Mouse (Mus musculus) lung, embryonic 14.5 days (tissue): ENCODE results near the gene Hyal2. TPM values are rescaled to one million over a fixed set of nuclear protein-coding genes. Genes with fewer than 3 reads are reported as not detected.
A peak's percentile ranks its signal among the peaks of the same experiment; 100 is the strongest.

ENCODE experiments used
- ATAC-seq: fragments of 200-750 bp; cut with Nextera tagmentation; 2 replicates; pipeline ENCODE4 v1.8.0; 2017; ENCODE audit warnings: mild to moderate bottlenecking, moderate TSS enrichment, moderate library complexity; ENCODE audit not compliant: insufficient read depth
- DNase-seq: peaks from one replicate; pipeline ENCODE4 v3.0.0-alpha.2; 2015
- H3K27ac ChIP-seq: fragments of 300-500 bp; sonication (generic); 2 replicates; pipeline ENCODE4 v1.5.1; 2014; ENCODE audit warnings: low read depth, mild to moderate bottlenecking, moderate library complexity
- H3K27me3 ChIP-seq: fragments of 300-500 bp; sonication (generic); 2 replicates; pipeline ENCODE4 v1.6.1; 2014; ENCODE audit warnings: low read length, control low read depth; ENCODE audit not compliant: insufficient read depth
- H3K36me3 ChIP-seq: fragments of 300-500 bp; sonication (generic); 2 replicates; pipeline ENCODE4 v1.6.1; 2014; ENCODE audit warnings: control low read depth; ENCODE audit not compliant: insufficient read depth
- H3K4me1 ChIP-seq: fragments of 300-500 bp; sonication (generic); 2 replicates; pipeline ENCODE4 v1.6.1; 2014; ENCODE audit warnings: antibody characterized with exemption, control low read depth; ENCODE audit not compliant: insufficient read depth
- H3K4me2 ChIP-seq: fragments of 300-500 bp; sonication (generic); 2 replicates; pipeline ENCODE4 v1.6.1; 2014; ENCODE audit warnings: mild to moderate bottlenecking
- H3K4me3 ChIP-seq: fragments of 300-500 bp; sonication (generic); 2 replicates; pipeline ENCODE4 v1.5.1; 2014; ENCODE audit warnings: low read depth, low read length
- H3K9ac ChIP-seq: fragments of 300-500 bp; sonication (generic); 2 replicates; pipeline ENCODE4 v1.6.1; 2014
- H3K9me3 ChIP-seq: fragments of 300-500 bp; sonication (generic); 2 replicates; pipeline ENCODE4 v1.6.1; 2016; ENCODE audit warnings: low read depth, low read length, control low read depth
- CTCF ChIP-seq: IDR thresholded peaks from 2 replicates; pipeline ENCODE4 v1.5.1; 2016; ENCODE audit warnings: antibody characterized with exemption, low read depth
- WGBS: fragments of 180-500 bp; shearing (Covaris S2); extraction: QIAGEN DNeasy Blood & Tissue Kit; methylation state at CpG from one replicate; pipeline ENCODE4 v1.1.7; 2014; 5-methylcytosine and 5-hydroxymethylcytosine counted together
- polyA plus RNA-seq: library from polyadenylated mRNA; unstranded; fragments of >200 nt; fragmentation: Nextera tagmentation; extraction: Ambion mirVana; gene quantifications from 2 replicates; pipeline ENCODE4 v1.2.1, GENCODE M21; 2014

Hyal2 gene
- polyA plus RNA-seq, 1 experiment from 2014 or later: 129 TPM

DNA sequence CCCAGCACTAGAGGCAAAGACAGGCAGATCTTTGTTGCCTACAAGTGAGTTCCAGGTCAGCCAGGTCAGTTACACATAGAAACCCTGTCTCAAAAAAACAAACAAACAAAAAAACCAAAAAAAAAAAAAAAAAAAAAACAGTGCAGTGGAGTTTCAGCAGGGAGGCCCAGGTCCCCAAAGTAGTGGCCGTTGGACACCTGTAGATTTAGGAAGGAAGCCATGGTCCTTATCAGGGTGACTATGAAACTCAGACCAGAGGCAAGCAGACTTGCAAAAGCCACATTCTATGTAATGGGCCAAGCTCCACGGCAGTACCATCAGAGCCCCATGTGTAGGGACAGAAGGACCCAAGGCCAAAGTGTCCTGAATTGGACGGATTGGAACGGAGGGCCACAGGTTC lies 13.8 kb downstream of the Hyal2 start:
- Histone ChIP-seq H3K27me3 (no peaks in the 10 kb centered on the region), H3K36me3 (peaks cover 18% of the 10 kb centered on the region; the same call in 1 of the 2 replicates), H3K4me3 (peak overlapping the region; percentile 51), H3K4me1 (peaks cover 4% of the 10 kb centered on the region), H3K27ac (peak overlapping the region; percentile 93), H3K9me3 (no peaks in the 10 kb centered on the region), H3K4me2 (peak overlapping the region; percentile 73), H3K9ac (peak overlapping the region; percentile 66)
- 60% methylated on average over 4 of the region's 4 CpGs for WGBS
- TF ChIP-seq CTCF: no peak
- DNase-seq: no peak
- no peak for ATAC-seq

DNA sequence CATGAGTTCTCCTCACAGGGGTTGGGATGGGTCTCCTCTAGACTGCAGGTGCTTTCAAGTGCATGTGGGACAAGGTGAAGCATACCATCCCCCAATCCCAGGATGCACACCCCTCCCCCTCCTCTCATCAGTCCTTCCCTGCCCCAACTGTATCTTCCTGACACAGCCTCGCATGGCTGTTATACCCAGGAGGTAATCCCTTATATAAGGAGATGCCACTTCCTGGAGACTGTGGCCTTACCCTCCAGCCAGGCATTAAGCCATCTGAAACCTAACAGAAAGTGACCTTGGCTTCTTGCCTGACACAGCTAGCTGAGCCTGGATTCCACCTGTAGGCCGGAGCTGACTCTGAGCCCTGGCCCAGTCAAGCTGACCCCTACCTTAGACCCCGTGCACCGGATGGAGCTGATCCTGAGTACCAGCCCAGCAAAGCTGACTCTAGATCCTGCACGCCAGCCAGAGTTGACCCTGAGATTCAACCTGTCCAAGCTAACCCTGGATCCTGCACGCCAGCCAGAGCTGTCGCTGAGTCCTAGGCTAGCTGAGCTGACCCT lies 14.8 kb downstream of the Hyal2 start:
- H3K27ac ChIP-seq: no peak overlapping the region
- no peak overlapping the region; the same call in 1 of the 2 replicates for H3K9ac ChIP-seq
- TF ChIP-seq CTCF: no peak
- no peaks in the 10 kb centered on the region for H3K27me3 ChIP-seq
- H3K4me1 ChIP-seq: no peaks in the 10 kb centered on the region
- WGBS: 87% methylated on average over 7 of the region's 7 CpGs
- no peak for DNase-seq
- ATAC-seq: no peak
- H3K36me3 ChIP-seq: peaks cover 18% of the 10 kb centered on the region; the same call in 1 of the 2 replicates
- 0 out of 2 replicates have a peak overlapping the region, but pooled peaks have one; percentile 73 for H3K4me2 ChIP-seq
- H3K4me3 ChIP-seq: no peak overlapping the region
- no peaks in the 10 kb centered on the region for H3K9me3 ChIP-seq

DNA sequence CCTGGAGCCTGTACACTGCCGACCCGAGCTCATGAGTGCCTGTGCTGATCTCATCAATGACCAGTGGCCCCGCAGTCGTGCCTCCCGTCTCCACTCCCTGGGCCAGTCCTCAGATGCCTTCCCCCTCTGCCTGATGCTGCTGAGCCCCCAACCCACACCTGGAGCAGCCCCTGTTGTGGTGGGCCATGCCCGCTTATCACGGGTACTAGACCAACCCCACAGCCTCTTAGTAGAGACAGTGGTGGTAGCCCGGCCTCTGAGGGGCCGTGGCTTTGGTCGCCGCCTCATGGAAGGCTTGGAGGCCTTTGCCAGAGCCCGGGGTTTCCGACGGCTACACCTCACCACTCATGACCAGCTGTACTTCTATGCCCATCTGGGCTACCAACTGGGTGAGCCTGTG lies 15.4 kb downstream of the Hyal2 start:
- ATAC-seq: no peak
- no peak for TF ChIP-seq CTCF

DNA sequence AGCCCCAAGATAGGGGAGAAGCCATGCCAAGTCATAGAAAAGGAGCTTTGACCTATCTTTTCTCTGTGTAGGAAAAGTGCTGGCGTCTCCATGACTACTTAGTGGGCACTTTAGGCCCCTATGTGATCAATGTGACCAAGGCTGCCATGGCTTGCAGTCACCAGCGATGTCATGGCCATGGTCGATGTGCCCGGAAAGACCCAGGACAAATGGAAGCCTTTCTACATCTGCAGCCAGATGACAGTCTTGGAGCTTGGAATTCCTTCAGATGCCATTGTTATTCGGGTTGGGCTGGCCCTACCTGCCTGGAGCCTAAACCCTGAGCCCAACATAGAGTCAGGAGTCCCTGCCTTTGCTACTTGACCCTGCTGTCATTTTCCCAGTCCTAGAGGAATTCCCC lies 18.8 kb downstream of the Hyal2 start:
- Histone ChIP-seq H3K27ac (no peak overlapping the region), H3K4me3 (no peak overlapping the region; the same call in 1 of the 2 replicates), H3K9ac (no peak overlapping the region), H3K27me3 (no peaks in the 10 kb centered on the region), H3K4me2 (peak overlapping the region; percentile 13; the same call in 1 of the 2 replicates), H3K36me3 (peaks cover 38% of the 10 kb centered on the region), H3K4me1 (peaks cover 8% of the 10 kb centered on the region; the same call in 1 of the 2 replicates), H3K9me3 (no peaks in the 10 kb centered on the region)
- no peak for TF ChIP-seq CTCF
- DNase-seq (no peak), ATAC-seq (no peak)
- 84% methylated on average over 5 of the region's 5 CpGs for WGBS

More for the DNA sequence above, 15.4 kb downstream of the Hyal2 start:
- no peak for DNase-seq
- Histone ChIP-seq H3K4me3 (no peak overlapping the region), H3K36me3 (peaks cover 18% of the 10 kb centered on the region; the same call in 1 of the 2 replicates), H3K4me2 (no peak overlapping the region), H3K27me3 (no peaks in the 10 kb centered on the region), H3K9me3 (no peaks in the 10 kb centered on the region), H3K27ac (no peak overlapping the region), H3K9ac (no peak overlapping the region), H3K4me1 (peaks cover 2% of the 10 kb centered on the region; the same call in 1 of the 2 replicates)
- WGBS: 91% methylated on average over 14 of the region's 14 CpGs

DNA sequence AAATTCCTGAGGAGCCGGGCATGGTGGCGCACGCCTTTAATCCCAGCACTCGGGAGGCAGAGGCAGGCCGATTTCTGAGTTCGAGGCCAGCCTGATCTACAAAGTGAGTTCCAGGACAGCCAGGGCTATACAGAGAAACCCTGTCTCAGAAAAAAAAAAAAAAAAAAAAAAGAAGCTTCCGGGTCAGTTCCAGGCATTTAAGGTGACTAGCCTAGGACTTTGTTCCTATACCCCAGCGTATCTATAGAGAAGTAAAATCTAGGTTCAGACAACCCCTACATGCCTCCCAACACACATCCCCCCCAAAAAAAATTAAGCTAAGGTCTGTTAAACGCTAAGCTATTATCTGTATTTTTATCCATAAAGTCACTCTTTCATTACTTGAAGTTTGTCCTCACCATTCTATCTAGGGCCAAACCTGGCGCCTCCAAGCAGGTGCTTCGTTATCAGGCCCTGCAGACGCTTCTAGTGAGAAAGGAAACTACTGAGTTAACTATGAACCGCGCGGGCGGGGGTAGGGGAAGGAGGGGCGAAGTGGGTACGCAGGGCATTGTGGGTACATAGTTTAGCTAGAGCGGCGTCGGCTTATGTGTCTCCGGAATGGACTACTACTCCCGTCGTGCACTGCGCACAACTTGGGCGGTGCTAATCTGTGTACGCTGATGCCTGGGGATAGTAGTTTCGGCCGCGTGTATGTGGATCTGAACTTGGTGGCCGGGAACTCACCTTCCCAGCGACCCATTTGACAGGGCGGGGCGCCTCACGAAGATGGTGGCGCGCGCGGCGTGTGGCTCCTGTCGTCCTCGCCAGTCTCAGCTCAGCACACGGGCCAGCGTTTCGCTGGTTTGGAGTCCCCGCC lies 19.5 kb downstream of the Hyal2 start, which contains the start of gene Ifrd2:
TSS of gene Ifrd2 (plus strand) at position 669 of the 859 bp plus-strand sequence.
- H3K27me3 ChIP-seq: no peaks in the 10 kb centered on the region

DNA sequence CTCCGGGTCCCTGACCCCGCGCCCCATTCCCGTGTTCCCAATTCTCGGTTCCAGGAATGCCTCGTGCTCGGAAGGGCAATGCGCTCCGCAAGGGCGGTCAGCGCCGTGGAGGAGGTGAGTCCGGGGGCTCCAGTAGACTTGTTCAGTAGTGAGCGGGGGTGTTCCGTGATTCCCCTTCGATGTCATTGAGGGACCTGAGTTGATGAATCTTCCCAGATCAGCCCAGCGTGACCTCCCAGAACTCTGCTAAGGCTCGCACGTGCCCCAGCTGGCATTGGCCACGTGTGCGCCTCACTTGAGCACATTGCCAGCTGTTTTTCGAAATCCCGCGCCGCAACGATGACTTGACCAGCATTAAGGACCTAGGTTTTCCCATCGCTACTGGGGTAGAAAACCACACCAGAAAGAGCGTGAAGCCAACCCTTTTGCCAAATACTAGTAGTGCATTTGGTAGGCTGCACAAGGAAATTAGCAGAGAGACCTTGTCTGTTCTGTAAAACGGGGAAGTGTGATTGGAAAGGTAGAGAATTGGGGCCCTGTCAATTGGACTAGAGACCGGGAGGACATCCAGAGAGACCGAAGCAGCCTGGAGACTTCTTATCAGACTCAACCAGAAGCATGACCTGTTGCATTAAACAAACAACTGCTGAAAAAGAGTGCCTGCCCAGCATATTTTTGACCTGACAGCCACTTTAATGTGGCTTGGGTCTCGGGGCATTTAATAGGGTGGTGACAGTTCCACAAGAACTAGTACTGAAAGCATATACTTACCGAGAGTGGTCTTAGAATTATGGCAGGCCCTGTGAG lies 20.3 kb downstream of the Hyal2 start:
- H3K4me2 ChIP-seq: peak overlapping the region; percentile 96
- H3K9ac ChIP-seq: peak overlapping the region; percentile 68
- DNase-seq (peak; percentile 73), ATAC-seq (no peak)
- H3K27me3 ChIP-seq: no peaks in the 10 kb centered on the region
- no peak for TF ChIP-seq CTCF
- no peaks in the 10 kb centered on the region for H3K9me3 ChIP-seq
- peak overlapping the region; percentile 78 for H3K4me3 ChIP-seq
- peaks cover 49% of the 10 kb centered on the region for H3K36me3 ChIP-seq
- peaks cover 8% of the 10 kb centered on the region; the same call in 1 of the 2 replicates for H3K4me1 ChIP-seq
- peak overlapping the region; percentile 50; the same call in 1 of the 2 replicates for H3K27ac ChIP-seq
- WGBS: 1% methylated on average over 33 of the region's 33 CpGs

More for the DNA sequence above, 19.5 kb downstream of the Hyal2 start, which contains the start of gene Ifrd2:
- Histone ChIP-seq H3K4me3 (peak within 1 kb of the TSS; percentile 78), H3K9ac (peak within 1 kb of the TSS; percentile 68), H3K27ac (peak within 1 kb of the TSS; percentile 50; the same call in 1 of the 2 replicates), H3K9me3 (no peaks in the 10 kb centered on the region), H3K4me1 (peaks cover 8% of the 10 kb centered on the region; the same call in 1 of the 2 replicates), H3K36me3 (peaks cover 45% of the 10 kb centered on the region), H3K4me2 (peak within 1 kb of the TSS; percentile 96)
- WGBS: 13% methylated on average over 46 of the region's 46 CpGs
- TF ChIP-seq CTCF: no peak
- ATAC-seq: peak; percentile 97
- DNase-seq: peak; percentile 99
